Mouse (Mus musculus) colon, adult 2 months (tissue): Measurements from ENCODE around the gene Mad2l1bp. TPM values are rescaled to one million over a fixed set of nuclear protein-coding genes. Genes with fewer than 3 reads are reported as not detected.

ENCODE experiments used
- polyA plus RNA-seq: library from polyadenylated mRNA; depleted of rRNA; stranded (reverse); fragments of >200 nt; gene quantifications from 2 replicates; pipeline ENCODE4 v1.2.3, GENCODE M21; 2012; rRNA removed

Gene Mad2l1bp
- polyA plus RNA-seq, result 21.2 and 23.8 TPM in 2 replicates

DNA sequence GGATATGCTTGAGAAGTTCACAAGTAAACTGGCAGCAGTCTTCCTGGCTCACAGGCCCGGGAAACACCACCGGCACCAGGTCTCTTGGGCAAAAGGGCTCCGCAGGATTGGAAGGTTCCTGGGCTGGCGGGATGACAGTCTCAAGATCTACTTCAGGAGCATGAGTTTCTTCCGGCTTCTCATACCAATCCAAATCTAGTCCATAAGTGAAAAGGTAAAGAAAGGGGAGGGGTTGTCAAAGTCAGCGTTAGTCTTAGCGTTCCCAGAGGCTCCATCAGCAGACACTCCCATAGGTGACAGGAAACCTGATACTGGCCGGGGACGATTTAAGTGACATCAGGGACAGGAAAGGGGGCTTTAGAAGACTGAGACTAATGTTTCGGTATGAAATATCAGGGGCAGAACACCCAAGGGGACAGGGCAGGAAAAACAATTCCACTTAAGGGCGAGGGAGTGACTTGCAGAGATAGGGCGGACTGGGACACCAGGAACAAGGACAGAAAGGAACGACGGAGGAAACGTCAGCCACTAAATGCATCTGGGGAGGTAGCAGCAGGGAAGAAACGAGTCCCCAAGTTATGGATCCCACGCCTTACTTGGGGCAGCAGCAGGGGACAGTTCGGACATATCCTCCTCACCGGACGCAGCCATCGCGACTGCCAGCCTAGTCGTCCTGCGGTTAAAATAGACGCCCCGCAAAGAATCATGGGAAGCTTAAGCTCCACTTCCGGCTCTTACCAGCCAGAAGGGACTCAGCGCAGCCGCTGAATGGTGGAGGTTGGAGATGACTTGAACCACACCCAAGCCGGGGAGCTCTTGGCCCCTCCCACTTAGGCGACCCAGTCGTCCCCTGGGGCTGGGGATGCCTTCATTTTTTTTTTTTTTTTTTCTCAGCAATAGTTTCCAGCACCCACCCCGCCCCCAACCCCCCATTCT, at the start of gene Mad2l1bp:
TSS of gene Mad2l1bp (minus strand) at position 707 of the 936 bp plus-strand sequence.

DNA sequence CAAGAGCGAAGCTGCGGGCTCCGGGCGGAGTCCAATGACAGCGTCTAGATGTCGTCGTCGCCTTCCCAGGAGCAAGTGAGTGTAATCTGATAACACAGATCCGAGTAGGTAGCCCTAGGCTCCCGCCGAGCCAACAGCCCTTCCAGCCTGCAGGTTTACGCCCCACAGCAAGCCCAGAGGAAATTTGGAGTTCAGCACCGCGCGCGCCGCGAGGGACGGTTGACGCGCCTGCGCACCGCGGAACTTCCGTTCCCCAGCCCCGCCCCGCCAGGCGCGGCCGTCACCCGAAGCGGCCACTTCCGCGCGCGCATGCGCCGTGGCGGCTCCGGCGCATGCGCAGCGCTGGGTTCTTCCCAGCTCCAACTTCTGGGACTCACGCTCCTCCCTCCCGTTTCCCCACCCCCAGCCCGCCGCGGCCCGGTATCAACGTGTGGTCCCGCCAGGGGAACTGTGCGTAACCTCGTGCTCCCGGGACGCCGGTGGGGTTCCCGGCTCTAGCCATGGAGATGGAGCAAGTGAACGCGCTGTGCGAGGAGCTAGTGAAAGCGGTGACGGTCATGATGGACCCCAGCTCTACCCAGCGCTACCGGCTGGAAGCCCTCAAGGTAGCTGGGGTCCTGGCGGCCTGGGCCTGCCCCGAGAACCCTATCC, 49.2 kb upstream of the Mad2l1bp start, which contains the start of the genes Polh and Xpo5:
TSS of gene Polh (minus strand) at position 225 of the 651 bp plus-strand sequence.
TSS of gene Xpo5 (plus strand) at position 362 of the 651 bp plus-strand sequence.

DNA sequence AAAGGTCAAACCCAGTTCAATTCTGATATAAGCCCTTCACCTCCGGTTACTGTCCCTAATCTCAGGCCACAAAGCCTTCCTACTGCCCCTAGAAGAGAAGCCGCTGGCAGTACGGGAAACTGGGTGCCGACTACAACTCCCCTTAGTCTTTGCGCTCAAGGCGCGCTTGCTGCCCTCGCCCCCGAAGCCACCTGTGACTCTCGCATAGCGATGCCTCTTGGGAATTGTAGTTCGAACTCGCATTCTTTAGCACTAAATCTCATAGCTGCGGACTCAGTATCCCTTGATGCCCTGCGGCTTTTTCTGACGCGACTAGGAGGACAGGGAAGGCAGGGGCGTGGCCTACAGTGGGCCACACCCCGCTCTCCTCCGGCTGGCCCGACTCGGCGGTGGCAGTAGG, 7.3 kb upstream of the Mad2l1bp start, which contains the start of gene Gtpbp2:
TSS of gene Gtpbp2 (plus strand) at position 347 of the 400 bp plus-strand sequence.

DNA sequence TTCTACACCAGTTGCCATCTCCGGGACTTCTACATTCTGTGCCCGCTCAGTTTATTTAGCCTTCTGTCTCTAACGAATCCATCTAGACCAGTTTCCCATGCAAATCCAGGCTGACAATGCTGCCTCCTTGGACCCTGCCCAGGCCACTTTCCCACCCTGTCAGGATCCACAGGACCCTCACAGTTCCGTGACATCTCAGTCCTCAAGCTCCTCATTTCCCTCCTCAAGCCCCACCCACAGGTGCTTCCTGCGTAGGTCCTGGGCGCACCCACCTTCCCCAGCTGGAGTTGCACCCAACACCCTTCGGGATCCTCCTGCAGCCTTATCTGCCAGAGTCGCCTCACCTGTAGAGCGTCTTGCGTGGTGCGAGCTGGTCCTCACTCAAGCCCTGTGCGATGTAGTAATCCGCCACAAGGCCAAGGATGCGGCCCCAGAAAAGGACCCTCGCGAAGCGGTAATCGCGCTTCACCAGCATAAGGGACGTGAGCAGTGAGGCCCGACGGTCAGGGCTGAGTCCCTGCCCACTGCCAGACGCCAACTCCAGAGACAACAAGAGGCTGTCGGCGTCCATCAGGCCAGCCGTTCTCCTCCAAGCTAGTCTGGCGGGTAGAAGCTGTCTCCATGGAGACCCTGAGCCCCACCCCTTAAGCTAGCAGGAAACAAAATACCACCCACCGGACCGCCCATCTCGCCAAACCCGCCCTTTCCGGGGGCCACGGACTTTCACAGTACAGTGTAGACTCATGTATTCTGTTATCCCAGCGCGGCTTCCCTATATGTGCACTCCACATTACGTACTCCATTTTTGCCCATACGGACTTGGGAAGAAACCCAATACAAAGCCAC, 9.6 kb downstream of the Mad2l1bp start, which contains the start of gene Rsph9:
TSS of gene Rsph9 (minus strand) at position 639 of the 846 bp plus-strand sequence.

DNA sequence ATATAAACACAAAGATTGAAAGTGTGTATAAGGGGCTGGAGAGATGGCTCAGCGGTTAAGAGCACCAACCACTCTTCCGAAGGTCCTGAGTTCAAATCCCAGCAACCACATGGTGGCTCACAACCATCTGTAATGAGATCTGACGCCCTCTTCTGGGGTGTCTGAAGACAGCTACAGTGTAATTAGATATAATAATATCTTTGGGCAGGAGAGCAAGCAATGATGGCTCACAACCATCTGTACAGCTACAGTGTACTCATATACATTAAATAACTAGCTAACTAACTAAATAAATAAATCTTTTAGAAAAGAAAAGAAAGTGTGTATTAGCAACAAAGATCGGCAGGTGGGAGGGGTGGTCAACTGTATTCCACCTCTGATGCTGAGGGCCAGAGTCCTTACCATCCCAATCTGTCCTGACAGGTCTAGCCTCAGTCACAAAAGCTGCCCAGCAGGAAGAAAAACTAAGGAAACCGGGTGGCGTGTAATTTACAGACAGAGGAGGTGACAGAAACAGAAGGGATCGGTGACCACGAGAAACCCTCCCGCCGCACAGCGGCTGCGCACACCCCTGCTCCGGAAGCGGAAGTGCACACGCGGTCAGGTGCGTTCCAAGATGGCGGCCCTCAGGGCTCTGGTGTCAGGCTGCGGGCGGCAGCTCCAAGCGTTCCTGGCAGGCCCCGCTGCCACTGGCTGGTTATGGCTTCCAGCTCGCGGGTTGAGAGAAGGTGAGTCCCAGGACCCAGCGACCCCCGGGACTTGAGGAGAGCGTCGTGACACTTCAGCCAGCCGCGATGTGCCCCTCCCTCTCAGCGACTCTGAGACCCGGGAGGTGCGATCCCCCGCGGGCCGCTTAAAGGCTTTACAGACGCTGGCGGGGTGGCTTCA, 42.7 kb downstream of the Mad2l1bp start, which contains the start of gene Mrps18a:
TSS of gene Mrps18a (plus strand) at position 585 of the 888 bp plus-strand sequence.

Other genes with a start within 250 kb of the Mad2l1bp start
- gene Vegfa, start 121.2 kb downstream of the Mad2l1bp start, polyA plus RNA-seq, result 128 and 160 TPM in 2 replicates
- 36.5 and 46.4 TPM in 2 replicates for gene Mrps18a, start 42.6 kb downstream of the Mad2l1bp start, polyA plus RNA-seq
- gene Rsph9, start 9.3 kb downstream of the Mad2l1bp start, polyA plus RNA-seq, result 5.5 and 8.3 TPM in 2 replicates
- 244 and 286 TPM in 2 replicates for gene Gtpbp2, start 7.5 kb upstream of the Mad2l1bp start, polyA plus RNA-seq
- 3.0 and 3.5 TPM in 2 replicates for gene Polh, start 49.1 kb upstream of the Mad2l1bp start, polyA plus RNA-seq
- 11.8 and 13.3 TPM in 2 replicates for gene Xpo5, start 49.2 kb upstream of the Mad2l1bp start, polyA plus RNA-seq
- gene Polr1c, start 94.5 kb upstream of the Mad2l1bp start, polyA plus RNA-seq, result 46.4 and 49.7 TPM in 2 replicates
- gene Yipf3, start 94.5 kb upstream of the Mad2l1bp start, polyA plus RNA-seq, result 355 and 471 TPM in 2 replicates
- gene Lrrc73, start 100.0 kb upstream of the Mad2l1bp start, polyA plus RNA-seq, result 2.9 and 4.1 TPM in 2 replicates
- gene Tjap1, start 129.5 kb upstream of the Mad2l1bp start, polyA plus RNA-seq, result 46.2 and 49.1 TPM in 2 replicates
- gene Dlk2, start 143.9 kb upstream of the Mad2l1bp start, polyA plus RNA-seq, result 0.10 and 0.90 TPM in 2 replicates
- 48.2 and 49.7 TPM in 2 replicates for gene Abcc10, start 174.8 kb upstream of the Mad2l1bp start, polyA plus RNA-seq
- gene Zfp318, start 230.2 kb upstream of the Mad2l1bp start, polyA plus RNA-seq, result 6.7 and 9.3 TPM in 2 replicates